Comparison of ENCODE assay signal across 8 mouse cellular contexts in the genomic region with DNA sequence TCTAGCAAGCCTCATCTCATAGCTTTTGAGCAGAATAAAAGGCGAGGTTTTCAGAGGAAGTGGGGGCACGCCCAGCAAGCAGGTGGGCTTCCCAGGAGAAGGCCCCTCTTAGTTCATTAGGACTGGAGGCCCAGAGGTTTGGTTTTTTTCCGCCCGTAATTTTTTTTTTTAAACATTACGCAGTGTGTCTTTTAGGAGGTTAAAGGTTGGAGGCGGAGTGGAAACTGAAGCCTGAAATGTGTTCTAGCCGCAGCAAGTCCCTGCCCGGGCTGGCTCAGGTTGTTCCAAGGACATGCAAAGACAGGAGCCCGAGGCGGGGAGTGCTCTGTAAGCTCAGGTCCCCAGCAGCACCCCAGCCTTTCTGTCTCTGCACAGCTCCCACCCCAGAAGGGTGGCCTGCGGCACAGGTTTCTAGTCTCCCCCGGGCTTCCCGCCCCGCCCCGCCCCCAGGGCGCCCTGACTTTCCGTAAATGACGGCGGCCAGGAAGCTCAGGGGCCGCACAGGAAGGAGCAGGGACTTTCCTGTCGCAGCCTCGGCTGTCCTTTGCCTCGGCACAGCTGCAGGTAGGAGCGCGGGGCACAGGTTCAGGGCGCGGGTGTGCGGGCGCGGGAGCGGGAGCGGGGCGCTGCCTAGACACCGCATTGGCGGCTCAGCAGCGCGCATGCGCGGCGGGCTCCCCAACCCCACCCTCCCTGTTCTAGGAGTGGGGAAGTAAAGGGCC. TPM values are rescaled to one million over a fixed set of nuclear protein-coding genes. Genes with fewer than 3 reads are reported as not detected.
A peak's percentile ranks its signal among the peaks of the same experiment; 100 is the strongest.
DNase-seq lines count a peak whose midpoint lies in the region; ATAC-seq lines count a peak whose summit lies in the region.

A gene (plus strand): TSS at position 277 of the 722 bp plus-strand sequence.

- H3K27ac ChIP-seq in embryonic facial prominence, embryonic 15.5 days (replicated peaks), result peak within 1 kb of the TSS; percentile 72

- peaks cover 43% of the 10 kb centered on the region for H3K4me1 ChIP-seq in embryonic facial prominence, embryonic 15.5 days
- H3K4me1 ChIP-seq in megakaryocyte, embryonic 14.5 days, result peaks cover 72% of the 10 kb centered on the region

- 0 out of 2 replicates have a peak, but pooled peaks have one; percentile 13 for ATAC-seq in embryonic facial prominence, embryonic 15.5 days (ENCODE audit: insufficient number of reproducible peaks, low FRiP score, low TSS enrichment, low read depth)

- peak within 1 kb of the TSS; percentile 87 for H3K4me2 ChIP-seq in embryonic facial prominence, embryonic 15.5 days (replicated peaks)

- peak; percentile 46 to 68 for DNase-seq in layer of hippocampus, postnatal 10 days (ENCODE audit: low spot score in 2 of 2)
- DNase-seq in layer of hippocampus, adult 9-11 months, result no peak
- DNase-seq in adrenal gland, postnatal 36 days, result peak; percentile 60 to 78
- peak; percentile 53 for DNase-seq in heart, postnatal 25 days (ENCODE audit: low spot score)
- DNase-seq in large intestine, adult 2 months (ENCODE audit: low read depth, low spot score), result no peak
- peak; percentile 51 to 82 for DNase-seq in spleen, postnatal 4 days (ENCODE audit: low spot score in 2 of 2)

- peak within 1 kb of the TSS; percentile 67 for H3K4me3 ChIP-seq in embryonic facial prominence, embryonic 15.5 days (replicated peaks)
- H3K4me3 ChIP-seq in megakaryocyte, embryonic 14.5 days (replicated peaks), result peak within 1 kb of the TSS; percentile 97

- 3% methylated on average over 40 of the region's 40 CpGs for WGBS in embryonic facial prominence, embryonic 15.5 days
- 2% methylated on average over 40 of the region's 40 CpGs for WGBS in large intestine, adult 2 months

- intact Hi-C loops in heart, postnatal 25 days (cut with DNase I), result no loop called here

- H3K9ac ChIP-seq in embryonic facial prominence, embryonic 15.5 days, result peak within 1 kb of the TSS; percentile 48

- peaks cover 47% of the 10 kb centered on the region for H3K27me3 ChIP-seq in embryonic facial prominence, embryonic 15.5 days
- no peaks in the 10 kb centered on the region for H3K27me3 ChIP-seq in megakaryocyte, embryonic 14.5 days (replicated peaks)

- no peaks in the 10 kb centered on the region for H3K36me3 ChIP-seq in embryonic facial prominence, embryonic 15.5 days
- H3K36me3 ChIP-seq in megakaryocyte, embryonic 14.5 days (replicated peaks; ENCODE audit: low read length), result peaks cover 36% of the 10 kb centered on the region

- no peaks in the 10 kb centered on the region for H3K9me3 ChIP-seq in embryonic facial prominence, embryonic 15.5 days (replicated peaks)
- H3K9me3 ChIP-seq in megakaryocyte, embryonic 14.5 days, result no peaks in the 10 kb centered on the region

RNA-seq across cellular contexts. Expression of the gene that starts here (rescaled TPM):
- 1 to 10 TPM; 7.7 to 7.8 TPM for total RNA-seq in layer of hippocampus, postnatal 10 days (2021)
- 10 to 100 TPM; 11.3 to 13.0 TPM for total RNA-seq in adrenal gland, postnatal 36 days (2021)
- polyA plus RNA-seq in embryonic facial prominence, embryonic 15.5 days (2015; fragmentation: Nextera tagmentation; extraction: Ambion mirVana), result 5.3 and 6.3 TPM in 2 replicates
- 1 to 10 TPM; 7.8 to 8.5 TPM for total RNA-seq in heart, postnatal 25 days (2021)
- polyA plus RNA-seq in large intestine, adult 2 months (2012; rRNA removed), result 15.0 and 15.3 TPM in 2 replicates
- polyA plus RNA-seq in megakaryocyte, embryonic 14.5 days (2012; ENCODE audit: insufficient read depth, low replicate concordance), result 209 and 434 TPM in 2 replicates

Comparison
In these comparisons a context has a peak if more than half of its experiments do, and no peak if none do; other contexts are left out.
1. RNA of the gene that starts here (polyA plus RNA-seq): 209 to 434 TPM in megakaryocyte, embryonic 14.5 days; 15.0 to 15.3 TPM in large intestine, adult 2 months and 5.3 to 6.3 TPM in embryonic facial prominence, embryonic 15.5 days; every median in the first group is over 10 times any median in the second.
2. DNase-seq: peak in layer of hippocampus, postnatal 10 days (2 of 2), adrenal gland, postnatal 36 days (2 of 2), heart, postnatal 25 days (single experiment) and spleen, postnatal 4 days (2 of 2); none in layer of hippocampus, adult 9-11 months (single experiment) and large intestine, adult 2 months (single experiment).